Mouse (Mus musculus) Muller cell, postnatal 12 days (primary cell): ENCODE results near the gene Sncg.

Experiments
- DNase-seq: peaks from one replicate; pipeline ENCODE4 v3.0.0-alpha.2; 2015; ENCODE audit errors: inconsistent ontology term

Gene Sncg

DNA sequence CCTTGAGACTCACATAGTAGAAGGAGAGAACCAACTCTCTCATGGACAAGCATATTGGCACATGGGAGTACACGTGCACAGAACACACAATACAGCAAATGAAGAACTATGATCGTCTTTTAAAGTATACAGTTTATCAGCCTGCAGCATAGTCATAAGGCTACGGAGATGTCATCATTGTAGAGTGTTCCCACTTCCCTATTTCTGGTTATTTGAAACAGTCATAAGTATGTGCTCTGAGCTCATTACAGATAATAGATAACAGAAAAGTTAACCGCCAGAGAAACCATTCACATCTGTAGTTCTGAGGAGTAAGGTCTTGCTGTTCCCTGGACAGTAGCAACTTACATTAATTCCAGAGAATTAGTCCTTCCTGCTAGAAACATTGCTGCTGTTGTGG lies 31.5 kb downstream of the Sncg start:
- no peak for DNase-seq

DNA sequence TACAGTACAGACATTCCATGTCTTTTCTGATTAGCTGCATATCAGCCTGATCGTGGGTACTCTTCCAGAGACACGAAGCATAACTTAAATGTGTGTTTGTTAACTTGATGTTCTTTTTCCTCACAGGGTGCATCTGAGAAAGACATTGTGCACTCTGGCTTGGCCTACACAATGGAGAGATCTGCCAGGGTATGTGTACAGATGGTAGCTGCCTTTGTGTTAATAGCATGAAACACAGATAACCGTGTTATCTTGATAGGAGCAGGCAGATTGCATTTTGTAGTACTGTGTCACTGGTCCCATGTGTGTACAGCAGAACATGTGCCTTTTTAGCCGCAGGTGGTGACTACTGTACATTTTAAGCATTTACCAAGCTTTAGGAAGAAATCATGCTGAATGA lies 32.6 kb downstream of the Sncg start:
- DNase-seq: no peak

DNA sequence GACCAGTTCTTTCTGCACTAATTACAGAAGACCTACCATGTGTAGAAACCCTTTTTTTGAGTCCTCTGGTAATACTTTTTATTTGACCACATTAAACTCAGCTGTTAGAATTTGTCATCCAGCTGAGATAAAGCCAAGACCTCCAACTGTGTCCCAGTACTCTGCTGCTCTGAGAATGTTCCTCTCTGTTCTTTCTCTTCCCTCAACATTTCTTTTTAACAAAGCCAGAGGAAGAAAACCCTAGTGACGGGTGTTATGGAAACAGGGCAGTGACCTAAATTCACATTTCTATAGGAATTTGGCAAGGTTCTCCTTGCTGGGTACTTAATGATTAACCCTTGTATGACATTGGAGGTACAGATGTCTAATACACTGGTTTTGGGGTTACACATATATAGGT lies 35.1 kb downstream of the Sncg start:
- DNase-seq: peak; percentile 74

DNA sequence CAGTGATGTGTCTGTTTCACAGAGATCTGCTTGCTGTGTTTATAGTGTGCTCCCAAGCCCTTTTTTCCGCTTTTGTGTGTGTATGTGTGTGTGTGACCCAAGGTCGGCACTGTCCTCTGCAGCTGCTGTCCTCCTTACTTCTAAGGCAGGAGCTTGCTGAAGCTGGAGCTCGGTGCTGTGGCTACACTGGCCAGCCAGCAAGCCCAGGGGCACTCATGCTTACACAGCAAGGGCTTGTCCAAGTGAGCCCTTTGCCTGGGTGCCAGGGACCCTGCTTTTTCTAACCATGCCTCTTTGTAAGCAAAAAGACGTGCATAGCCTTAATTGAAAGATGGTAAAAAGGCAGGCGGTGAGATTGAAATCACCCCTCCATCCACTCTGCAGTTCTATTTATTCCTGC lies 42.1 kb downstream of the Sncg start:
- DNase-seq: no peak

DNA sequence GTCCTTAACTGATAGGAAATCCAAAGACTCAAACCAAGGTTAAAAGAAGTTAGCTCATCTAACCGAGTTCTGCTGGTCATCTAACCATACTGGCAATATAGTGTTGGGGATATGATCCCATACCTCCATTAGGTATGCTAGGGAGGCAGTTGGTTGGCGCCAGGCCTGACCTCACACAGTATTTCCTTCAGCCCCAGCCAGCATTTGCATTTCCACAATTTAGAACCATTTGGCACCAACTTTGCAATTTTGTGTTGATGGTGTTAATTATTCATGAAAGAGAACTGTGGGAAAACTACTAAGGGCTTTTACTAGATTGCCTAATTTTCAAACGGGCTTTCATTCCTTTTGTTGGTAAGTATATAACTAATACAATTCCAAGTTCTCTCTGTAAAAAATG lies 42.7 kb downstream of the Sncg start:
- DNase-seq: peak; percentile 66

DNA sequence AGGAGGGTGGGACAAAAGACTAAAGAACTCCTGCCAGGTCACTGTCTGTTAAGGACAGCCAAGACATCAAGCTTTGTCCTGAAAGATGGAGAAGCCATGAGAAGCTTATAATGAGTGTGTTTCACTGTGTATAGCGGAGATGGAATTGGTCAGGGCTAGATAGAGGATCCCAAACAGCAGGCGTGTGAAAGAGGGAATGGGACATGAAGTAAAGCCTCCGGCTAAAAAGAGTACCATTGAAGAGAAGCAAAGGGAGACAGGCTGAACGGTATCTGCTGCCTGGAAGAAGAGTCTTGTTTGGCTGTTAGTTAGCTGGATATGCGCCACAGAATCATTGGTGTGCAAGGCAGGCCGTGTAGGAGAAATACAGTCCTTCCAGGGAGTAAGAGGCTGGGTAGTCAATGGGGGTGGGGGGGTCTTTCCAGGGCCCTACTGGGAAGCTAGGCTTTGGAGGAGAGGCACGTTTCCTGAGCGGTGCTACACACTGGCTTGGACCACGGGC lies 43.9 kb downstream of the Sncg start:
- no peak for DNase-seq

DNA sequence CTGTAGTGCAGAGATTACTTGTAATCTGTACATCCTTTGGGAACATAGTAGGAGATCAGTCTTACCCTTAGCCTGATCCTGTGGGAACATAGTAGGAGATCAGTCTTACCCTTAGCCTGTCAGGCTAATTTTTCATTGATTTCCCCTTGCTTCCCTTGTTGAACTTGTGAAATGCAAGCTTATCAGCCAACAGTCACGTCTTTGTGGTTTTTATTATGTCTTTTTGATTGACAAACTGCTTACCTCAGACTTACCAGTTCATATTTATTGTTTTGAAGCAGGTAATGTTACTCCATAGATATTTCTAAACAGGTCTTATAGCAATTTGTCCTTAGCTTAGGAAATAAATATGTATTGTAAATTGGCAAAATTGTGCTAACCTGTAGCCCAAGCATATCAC lies 47.0 kb downstream of the Sncg start:
- no peak for DNase-seq

DNA sequence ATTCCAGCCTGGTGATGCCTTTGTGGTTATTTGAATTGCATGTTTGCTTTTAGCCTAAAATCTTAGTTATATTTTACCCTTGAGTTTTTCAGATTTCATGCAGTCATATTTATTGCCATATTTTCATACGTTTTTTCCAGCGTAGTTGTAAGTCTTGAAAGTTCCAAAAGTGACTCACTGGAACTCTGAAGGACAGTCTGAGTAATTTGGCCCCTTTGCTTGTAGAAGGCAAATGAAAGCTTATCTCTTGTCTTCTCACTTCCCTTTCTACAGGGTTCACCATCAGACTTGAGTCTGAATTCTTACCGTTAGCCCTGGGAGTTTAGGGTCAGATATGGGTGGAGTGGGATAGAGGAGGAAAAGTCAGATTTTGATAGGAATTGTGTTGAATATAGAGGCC lies 48.0 kb downstream of the Sncg start:
- no peak for DNase-seq

DNA sequence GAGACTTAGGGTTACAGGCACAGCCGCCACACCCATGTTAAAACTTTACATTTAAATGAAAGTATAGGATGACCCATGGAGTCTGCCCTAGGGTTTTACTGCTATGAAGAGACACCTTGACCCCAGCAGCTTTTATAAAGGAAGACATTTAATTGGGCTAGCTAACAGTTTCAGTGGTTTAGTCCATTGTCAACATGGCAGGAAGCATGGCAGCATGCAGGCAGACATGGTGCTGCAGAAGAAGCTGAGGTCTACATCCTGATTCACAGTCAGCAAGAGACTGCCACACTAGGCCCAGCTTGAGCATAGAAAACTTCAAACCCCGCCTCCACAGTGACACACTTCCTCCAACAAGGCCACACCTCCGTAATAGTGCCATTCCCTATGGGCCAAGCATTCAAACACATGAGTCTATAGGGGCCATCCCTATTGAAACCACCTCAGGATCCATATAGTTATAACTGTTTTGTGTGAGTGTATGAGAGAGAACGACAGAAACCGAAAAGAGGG lies 51.0 kb downstream of the Sncg start:
- DNase-seq: no peak
